Mouse (Mus musculus) kidney, adult 9 months (tissue): ENCODE data around the gene Dynlt1b.
"Not testable (repeated sequence)": the region's sequence is repeated elsewhere in the genome, so short reads cannot be mapped to it uniquely, and the experiment has no call there.

Source experiments
- DNase-seq: peaks from one replicate; pipeline ENCODE4 v3.0.0; 2022

The Dynlt1b gene

GRCm38 (mm10) chr17:6467638-6468461 is 37.9 kb downstream of the Dynlt1b start:
- DNase-seq = not testable (repeated sequence)

GRCm38 (mm10) chr17:6470031-6470430 is 40.1 kb downstream of the Dynlt1b start:
- DNase-seq = not testable (repeated sequence)

GRCm38 (mm10) chr17:6470671-6471070 is 40.8 kb downstream of the Dynlt1b start:
- DNase-seq = not testable (repeated sequence)

GRCm38 (mm10) chr17:6475270-6475669 is 45.4 kb downstream of the Dynlt1b start:
- DNase-seq = not testable (repeated sequence)

GRCm38 (mm10) chr17:6475913-6476312 is 46.0 kb downstream of the Dynlt1b start:
- not testable (repeated sequence) for DNase-seq

GRCm38 (mm10) chr17:6476495-6476947 is 46.6 kb downstream of the Dynlt1b start:
- DNase-seq = not testable (repeated sequence)

- DNase-seq = not testable (repeated sequence)
Measured at GRCm38 (mm10) chr17:6477026-6477425, 47.1 kb downstream of the Dynlt1b start.

- not testable (repeated sequence) for DNase-seq
Measured at GRCm38 (mm10) chr17:6480855-6481589, 51.1 kb downstream of the Dynlt1b start.

- not testable (repeated sequence) for DNase-seq
Measured at GRCm38 (mm10) chr17:6481590-6481963, 51.7 kb downstream of the Dynlt1b start.

GRCm38 (mm10) chr17:6482248-6482647 is 52.3 kb downstream of the Dynlt1b start:
- DNase-seq = not testable (repeated sequence)
